Comparison of ENCODE assay signal across 23 mouse cellular contexts in genomic region chr15:7669631-7670030, GRCm38 (mm10).
"Had no signal": no experiment of that assay in that cellular context is flagged by ENCODE, and none has a peak within 500 bp of the region (broad histone marks: within the 10 kb centered on the region; RNA-seq: fewer than 3 reads in every experiment).

No protein-coding gene starts in this region.

- H3K4me1 ChIP-seq: limb, embryonic 12.5 days; liver, embryonic 12.5 days; liver, embryonic 15.5 days; lung, embryonic 15.5 days; megakaryocyte, embryonic 14.5 days; midbrain, embryonic 10.5 days; midbrain, embryonic 13.5 days; neural tube, embryonic 13.5 days; stomach, embryonic 15.5 days had no signal

- H3K4me3 ChIP-seq: left cerebral cortex, adult 2 months; limb, embryonic 12.5 days; liver, embryonic 12.5 days; liver, embryonic 15.5 days; lung, embryonic 15.5 days; megakaryocyte, embryonic 14.5 days; midbrain, embryonic 10.5 days; midbrain, embryonic 13.5 days; myocyte; neural tube, embryonic 13.5 days; stomach, embryonic 15.5 days had no signal

- H3K4me2 ChIP-seq: limb, embryonic 12.5 days; liver, embryonic 12.5 days; liver, embryonic 15.5 days; lung, embryonic 15.5 days; midbrain, embryonic 13.5 days; neural tube, embryonic 13.5 days; stomach, embryonic 15.5 days had no signal

- H3K27me3 ChIP-seq: limb, embryonic 12.5 days; liver, embryonic 12.5 days; liver, embryonic 15.5 days; lung, embryonic 15.5 days; megakaryocyte, embryonic 14.5 days; midbrain, embryonic 13.5 days; neural tube, embryonic 13.5 days; stomach, embryonic 15.5 days had no signal

- H3K9ac ChIP-seq: limb, embryonic 12.5 days; liver, embryonic 12.5 days; liver, embryonic 15.5 days; lung, embryonic 15.5 days; midbrain, embryonic 13.5 days; neural tube, embryonic 13.5 days; stomach, embryonic 15.5 days had no signal

- H3K27ac ChIP-seq: left cerebral cortex, adult 2 months; limb, embryonic 12.5 days; liver, embryonic 12.5 days; liver, embryonic 15.5 days; lung, embryonic 15.5 days; midbrain, embryonic 10.5 days; midbrain, embryonic 13.5 days; neural tube, embryonic 13.5 days; stomach, embryonic 15.5 days had no signal

- H3K36me3 ChIP-seq: limb, embryonic 12.5 days; liver, embryonic 12.5 days; liver, embryonic 15.5 days; lung, embryonic 15.5 days; midbrain, embryonic 10.5 days; midbrain, embryonic 13.5 days; neural tube, embryonic 13.5 days; stomach, embryonic 15.5 days had no signal

- H3K9me3 ChIP-seq: limb, embryonic 12.5 days; liver, embryonic 12.5 days; liver, embryonic 15.5 days; lung, embryonic 15.5 days; megakaryocyte, embryonic 14.5 days; midbrain, embryonic 10.5 days; midbrain, embryonic 13.5 days; neural tube, embryonic 13.5 days; stomach, embryonic 15.5 days had no signal

- DNase-seq: kidney, adult 9 months; kidney, postnatal 36 days; layer of hippocampus, postnatal 36 days; liver; lung, adult 18-20 months; lung, postnatal 10 days; lung, postnatal 36 days; retina, postnatal 1 day; right cerebral cortex, postnatal 25 days; spleen, adult 18-20 months; thymus, postnatal 25 days had no signal

- ATAC-seq: liver, embryonic 12.5 days; midbrain, embryonic 13.5 days; midbrain, embryonic 16.5 days had no signal
